In genomic region chr19:46132577-46132976, GRCm38 (mm10) we compare ENCODE assay signal across 23 mouse cellular contexts. TPM values are rescaled to one million over a fixed set of nuclear protein-coding genes. Genes with fewer than 3 reads are reported as not detected.
A peak's percentile ranks its signal among the peaks of the same experiment; 100 is the strongest.
DNase-seq lines count a peak whose midpoint lies in the region; ATAC-seq and TF ChIP-seq lines count a peak whose summit lies in the region.
"Had no signal": no experiment of that assay in that cellular context is flagged by ENCODE, and none has a peak within 500 bp of the region (broad histone marks: within the 10 kb centered on the region; RNA-seq: fewer than 3 reads in every experiment).

No protein-coding gene starts in this region.

- no peaks in the 10 kb centered on the region for H3K27me3 ChIP-seq in liver, adult 2 months (ENCODE audit: control insufficient read depth, insufficient read depth, low read length)
- peaks cover 58% of the 10 kb centered on the region for H3K27me3 ChIP-seq in CH12.LX (replicated peaks)
- peaks cover 50% of the 10 kb centered on the region for H3K27me3 ChIP-seq in midbrain, embryonic 16.5 days (ENCODE audit: control insufficient read depth, insufficient read depth, low read depth, low read length)

- H3K4me3 ChIP-seq in liver, adult 2 months (ENCODE audit: insufficient read depth, low read depth, low read length), result peak overlapping the region; percentile 57
- H3K4me3 ChIP-seq in CH12.LX (replicated peaks in 1 of 3; ENCODE audit: low read depth in 2 of 3, low read length in 2 of 3, poor library complexity in 1 of 3), result no peak overlapping the region
- H3K4me3 ChIP-seq in midbrain, embryonic 16.5 days (ENCODE audit: low read depth, low read length), result no peak overlapping the region

- ATAC-seq in midbrain, embryonic 16.5 days, result no peak
- ATAC-seq: forebrain, embryonic 15.5 days; hindbrain, postnatal 0 days; intestine, embryonic 15.5 days had no signal

- no peak for TF ChIP-seq RAD21 in CH12.LX (IDR thresholded peaks at IDR 0.05; ENCODE audit: low read depth, low read length)

- dilution Hi-C loops in CH12.LX (cut with MboI; ENCODE audit: extremely low pct_ligation_motif_present, extremely low pct_unique_long_range_greater_than_20kb, low sequenced_read_pairs), result no loop called here

- H3K4me2 ChIP-seq in CH12.LX (ENCODE audit: insufficient read depth, low read depth, poor library complexity, severe bottlenecking), result peak overlapping the region; percentile 90; the same call in 1 of the 2 replicates
- no peak overlapping the region for H3K4me2 ChIP-seq in midbrain, embryonic 16.5 days (ENCODE audit: low read length)

- DNase-seq in heart, adult 11 months, result peak; percentile 72
- no peak for DNase-seq in heart, postnatal 4 days
- peak; percentile 59 for DNase-seq in liver, adult 2 months (ENCODE audit: extremely low read depth, low read depth, low spot score)
- DNase-seq in liver (no peak), CH12.LX (ENCODE audit: extremely low read depth) (no peak)
- DNase-seq in gonadal fat pad, adult 2 months (ENCODE audit: low read depth), result peak; percentile 81
- no peak for DNase-seq in lung, postnatal 10 days
- DNase-seq: adrenal gland, postnatal 10 days; cerebellum, adult 11-12 months; cerebellum, adult 9-10 months; cerebellum, postnatal 25 days; heart, postnatal 10 days; kidney, adult 18-20 months had no signal

- no peak for TF ChIP-seq POLR2A in liver, adult 2 months (IDR thresholded peaks at IDR 0.05; ENCODE audit: extremely low read depth, insufficient read depth, low read length)
- no peak for TF ChIP-seq POLR2A in CH12.LX (IDR thresholded peaks at IDR 0.05; ENCODE audit: low read depth, low read length)

- 30% methylated on average over 6 of the region's 6 CpGs for WGBS in liver, adult 2 months
- WGBS in midbrain, embryonic 16.5 days, result 22% methylated on average over 6 of the region's 6 CpGs

- TF ChIP-seq EP300 in CH12.LX (IDR thresholded peaks at IDR 0.05; ENCODE audit: low read length), result no peak

- H3K9ac ChIP-seq in liver, adult 2 months (ENCODE audit: low read depth, low read length), result peak overlapping the region; percentile 15
- H3K9ac ChIP-seq in CH12.LX (ENCODE audit: insufficient read depth, low read depth), result no peak overlapping the region
- H3K9ac ChIP-seq in midbrain, embryonic 16.5 days (ENCODE audit: low read depth, low read length), result no peak overlapping the region
- H3K9ac ChIP-seq: forebrain, embryonic 15.5 days; hindbrain, embryonic 13.5 days; intestine, embryonic 15.5 days had no signal

- in situ Hi-C loops in CH12.LX (cut with MboI; ENCODE audit: low pct_ligation_motif_present, low pct_unique_long_range_greater_than_20kb, low sequenced_read_pairs), result loop anchor here (10.0 kb wide), 1 partner anchor 232 kb away; no protein-coding TSS in a partner anchor

- no peaks in the 10 kb centered on the region for H3K36me3 ChIP-seq in liver, adult 2 months (ENCODE audit: control insufficient read depth, insufficient read depth, low read length)
- no peaks in the 10 kb centered on the region for H3K36me3 ChIP-seq in CH12.LX (replicated peaks in 1 of 2; ENCODE audit: control insufficient read depth in 1 of 2, insufficient read depth in 1 of 2, low read length in 1 of 2)
- no peaks in the 10 kb centered on the region for H3K36me3 ChIP-seq in midbrain, embryonic 16.5 days (ENCODE audit: control insufficient read depth, insufficient read depth, low read length)
- H3K36me3 ChIP-seq: embryonic facial prominence, embryonic 13.5 days; forebrain, embryonic 15.5 days; hindbrain, embryonic 13.5 days; intestine, embryonic 15.5 days had no signal

- TF ChIP-seq CTCF in liver, adult 2 months (IDR thresholded peaks at IDR 0.05; ENCODE audit: low read depth, low read length), result no peak
- no peak for TF ChIP-seq CTCF in CH12.LX (conservative IDR thresholded peaks at IDR 0.05 in 1 of 2, IDR thresholded peaks at IDR 0.05 in 1 of 2; ENCODE audit: low read depth in 2 of 2, low read length in 2 of 2)

- H3K79me2 ChIP-seq in liver, adult 2 months (ENCODE audit: control insufficient read depth, insufficient read depth, low read length), result no peaks in the 10 kb centered on the region
- H3K79me2 ChIP-seq in CH12.LX (replicated peaks; ENCODE audit: control insufficient read depth, extremely low read depth, insufficient read depth, poor library complexity, severe bottlenecking), result no peaks in the 10 kb centered on the region

- H3K27ac ChIP-seq in liver, adult 2 months (replicated peaks; ENCODE audit: insufficient read depth, low read depth, low read length), result no peak overlapping the region; the same call in 1 of the 2 replicates
- H3K27ac ChIP-seq in CH12.LX (ENCODE audit: insufficient read depth, low read depth), result no peak overlapping the region
- H3K27ac ChIP-seq in midbrain, embryonic 16.5 days (ENCODE audit: low read length), result no peak overlapping the region
- H3K27ac ChIP-seq: embryonic facial prominence, embryonic 13.5 days; forebrain, embryonic 15.5 days; hindbrain, embryonic 13.5 days; hindbrain, postnatal 0 days; intestine, embryonic 15.5 days had no signal

- peaks cover 22% of the 10 kb centered on the region for H3K4me1 ChIP-seq in liver, adult 2 months (ENCODE audit: control insufficient read depth, insufficient read depth, low read length)
- peaks cover 2 to 23% of the 10 kb centered on the region in 2 experiments; a peak in 3 of 4 replicates for H3K4me1 ChIP-seq in CH12.LX (ENCODE audit: control insufficient read depth in 1 of 2, insufficient read depth in 2 of 2)
- H3K4me1 ChIP-seq in midbrain, embryonic 16.5 days (ENCODE audit: control insufficient read depth, insufficient read depth, low read length), result peaks cover 17% of the 10 kb centered on the region; the same call in 1 of the 2 replicates

- no peaks in the 10 kb centered on the region for H3K9me3 ChIP-seq in CH12.LX (replicated peaks; ENCODE audit: low read length)
- H3K9me3 ChIP-seq in midbrain, embryonic 16.5 days (replicated peaks; ENCODE audit: control insufficient read depth, low read length, poor library complexity, severe bottlenecking), result no peaks in the 10 kb centered on the region
- H3K9me3 ChIP-seq: embryonic facial prominence, embryonic 13.5 days; forebrain, embryonic 15.5 days; hindbrain, embryonic 13.5 days; intestine, embryonic 15.5 days had no signal

TF ChIP-seq in CH12.LX, 34 proteins besides CTCF, POLR2A, EP300 and RAD21 (continues in another document):
- no peak for TF ChIP-seq ZC3H11A (IDR thresholded peaks at IDR 0.05; ENCODE audit: low read depth, low read length)
- no peak for TF ChIP-seq CHD2 (IDR thresholded peaks at IDR 0.05; ENCODE audit: low read length)
- TF ChIP-seq PAX5 (IDR thresholded peaks at IDR 0.05; ENCODE audit: low read length), result no peak
- no peak for TF ChIP-seq TBP (conservative IDR thresholded peaks at IDR 0.05; ENCODE audit: low read depth, low read length)
- TF ChIP-seq CHD1 (IDR thresholded peaks at IDR 0.05; ENCODE audit: low read depth, low read length), result no peak
- TF ChIP-seq JUN (IDR thresholded peaks at IDR 0.05; ENCODE audit: insufficient read depth, low read depth, low read length), result no peak
- TF ChIP-seq HCFC1 (IDR thresholded peaks at IDR 0.05; ENCODE audit: low read depth, low read length), result no peak
- no peak for TF ChIP-seq IRF4 (IDR thresholded peaks at IDR 0.05; ENCODE audit: low read depth, low read length)
- no peak for TF ChIP-seq ZNF384 (IDR thresholded peaks at IDR 0.05; ENCODE audit: low read depth, low read length)
- no peak for TF ChIP-seq SIN3A (IDR thresholded peaks at IDR 0.05; ENCODE audit: low read length)
- no peak for TF ChIP-seq POLR2AphosphoS2 (IDR thresholded peaks at IDR 0.05; ENCODE audit: low read depth, low read length)
- TF ChIP-seq TCF12 (IDR thresholded peaks at IDR 0.05; ENCODE audit: low read depth, low read length), result no peak
- TF ChIP-seq SMC3 (IDR thresholded peaks at IDR 0.05; ENCODE audit: low read depth, low read length), result no peak
- TF ChIP-seq USF2 (conservative IDR thresholded peaks at IDR 0.05; ENCODE audit: low read depth, low read length), result no peak
- TF ChIP-seq NRF1 (IDR thresholded peaks at IDR 0.05; ENCODE audit: low read depth, low read length), result no peak
- no peak for TF ChIP-seq GABPA (IDR thresholded peaks at IDR 0.05; ENCODE audit: insufficient replicate concordance, low read depth, low read length)

RNA-seq across cellular contexts. Expression of gene Elovl3, which starts 0.9 kb away (rescaled TPM):
- not detected for total RNA-seq in heart, postnatal 4 days (2021)
- 0.67 and 9.8 TPM in 2 replicates for total RNA-seq in liver, adult 2 months (2014; rRNA removed)
- 2.6 and 3.7 TPM in 2 replicates for polyA plus RNA-seq in liver, adult 2 months (2012; rRNA removed)
- total RNA-seq in CH12.LX (2012; rRNA removed) (not detected in 2 replicates), CH12.LX (2014; rRNA removed) (not detected in 2 replicates)
- not detected in 2 replicates for polyA plus RNA-seq in CH12.LX (2012; ENCODE audit: insufficient read length, low read depth)
- 0.24 TPM in 1 of 2 replicates, not detected in the other for polyA plus RNA-seq in gonadal fat pad, adult 2 months (2012; rRNA removed)
- polyA plus RNA-seq in midbrain, embryonic 16.5 days (2015; fragmentation: Nextera tagmentation; extraction: Ambion mirVana), result 0.15 and 0.17 TPM in 2 replicates
- total RNA-seq: gastrocnemius, adult 8-10 months; gastrocnemius, postnatal 4 days; hindbrain, postnatal 0 days had no signal
- polyA plus RNA-seq: cortical plate, adult 2 months; forebrain, embryonic 15.5 days; hindbrain, embryonic 13.5 days; hindbrain, postnatal 0 days; intestine, embryonic 15.5 days had no signal

RNA-seq across cellular contexts. Expression of gene Pitx3, which starts 15.5 kb away (rescaled TPM):
- not detected for total RNA-seq in heart, postnatal 4 days (2021)
- not detected in 2 replicates for total RNA-seq in liver, adult 2 months (2014; rRNA removed)
- polyA plus RNA-seq in liver, adult 2 months (2012; rRNA removed), result not detected in 2 replicates
- total RNA-seq in CH12.LX (2012; rRNA removed) (not detected in 2 replicates), CH12.LX (2014; rRNA removed) (not detected in 2 replicates)
- polyA plus RNA-seq in CH12.LX (2012; ENCODE audit: insufficient read length, low read depth), result not detected in 2 replicates
- polyA plus RNA-seq in gonadal fat pad, adult 2 months (2012; rRNA removed), result 0.19 TPM in 1 of 2 replicates, not detected in the other
- 1.6 and 2.0 TPM in 2 replicates for polyA plus RNA-seq in midbrain, embryonic 16.5 days (2015; fragmentation: Nextera tagmentation; extraction: Ambion mirVana)
- total RNA-seq: hematopoietic stem cell, adult 5-6 weeks had no signal
- polyA plus RNA-seq: forebrain, embryonic 15.5 days; hindbrain, postnatal 0 days; intestine, embryonic 15.5 days had no signal

RNA-seq across cellular contexts. Expression of gene Gbf1, which starts 19.7 kb away (rescaled TPM):
- total RNA-seq in heart, postnatal 4 days (2021), result 10 to 100 TPM; 57.6 to 58.3 TPM
- total RNA-seq in liver, adult 2 months (2014; rRNA removed), result 25.0 and 25.7 TPM in 2 replicates
- polyA plus RNA-seq in liver, adult 2 months (2012; rRNA removed), result 49.3 and 58.1 TPM in 2 replicates
- total RNA-seq in CH12.LX (2012; rRNA removed) (18.7 and 22.7 TPM in 2 replicates), CH12.LX (2014; rRNA removed) (7.1 and 8.6 TPM in 2 replicates)
- polyA plus RNA-seq in CH12.LX (2012; ENCODE audit: insufficient read length, low read depth), result 23.9 and 26.1 TPM in 2 replicates
- polyA plus RNA-seq in gonadal fat pad, adult 2 months (2012; rRNA removed), result 71.0 and 81.8 TPM in 2 replicates
- 62.8 and 66.9 TPM in 2 replicates for polyA plus RNA-seq in midbrain, embryonic 16.5 days (2015; fragmentation: Nextera tagmentation; extraction: Ambion mirVana)

RNA-seq across cellular contexts. Expression of gene Nolc1, which starts 56.9 kb away (rescaled TPM):
- total RNA-seq in heart, postnatal 4 days (2021), result 10 to 100 TPM; 31.4 to 32.0 TPM
- total RNA-seq in liver, adult 2 months (2014; rRNA removed), result 3.4 and 3.8 TPM in 2 replicates
- polyA plus RNA-seq in liver, adult 2 months (2012; rRNA removed), result 5.6 and 7.3 TPM in 2 replicates
- total RNA-seq in CH12.LX (2012; rRNA removed) (88.0 and 137 TPM in 2 replicates), CH12.LX (2014; rRNA removed) (96.0 and 99.2 TPM in 2 replicates)
- 333 and 358 TPM in 2 replicates for polyA plus RNA-seq in CH12.LX (2012; ENCODE audit: insufficient read length, low read depth)
- 8.6 and 12.0 TPM in 2 replicates for polyA plus RNA-seq in gonadal fat pad, adult 2 months (2012; rRNA removed)
- polyA plus RNA-seq in midbrain, embryonic 16.5 days (2015; fragmentation: Nextera tagmentation; extraction: Ambion mirVana), result 64.4 and 65.7 TPM in 2 replicates

Comparison
In these comparisons a context has a peak if more than half of its experiments do, and no peak if none do; other contexts are left out.
1. DNase-seq: peak in heart, adult 11 months (single experiment), liver, adult 2 months (single experiment) and gonadal fat pad, adult 2 months (single experiment); none in heart, postnatal 4 days (single experiment), liver (single experiment), CH12.LX (single experiment) and lung, postnatal 10 days (single experiment).